Mouse (Mus musculus) brain, embryonic 14.5 days (tissue): ENCODE results near the gene Lkaaear1.

Experiments
- CTCF ChIP-seq: fragments of 200-500 bp; IDR thresholded peaks from 2 replicates; pipeline ENCODE4 v1.5.1; 2012; ENCODE audit warnings: inconsistent platforms, mild to moderate bottlenecking, moderate library complexity, borderline replicate concordance; ENCODE audit not compliant: insufficient read depth, insufficient read length; ENCODE audit errors: extremely low read depth
- POLR2A ChIP-seq: fragments of 200-500 bp; IDR thresholded peaks from 2 replicates; pipeline ENCODE4 v1.6.1; 2012; ENCODE audit warnings: mild to moderate bottlenecking, inconsistent platforms, borderline replicate concordance; ENCODE audit not compliant: poor library complexity, insufficient read depth, insufficient read length, severe bottlenecking; ENCODE audit errors: extremely low read depth

DNA sequence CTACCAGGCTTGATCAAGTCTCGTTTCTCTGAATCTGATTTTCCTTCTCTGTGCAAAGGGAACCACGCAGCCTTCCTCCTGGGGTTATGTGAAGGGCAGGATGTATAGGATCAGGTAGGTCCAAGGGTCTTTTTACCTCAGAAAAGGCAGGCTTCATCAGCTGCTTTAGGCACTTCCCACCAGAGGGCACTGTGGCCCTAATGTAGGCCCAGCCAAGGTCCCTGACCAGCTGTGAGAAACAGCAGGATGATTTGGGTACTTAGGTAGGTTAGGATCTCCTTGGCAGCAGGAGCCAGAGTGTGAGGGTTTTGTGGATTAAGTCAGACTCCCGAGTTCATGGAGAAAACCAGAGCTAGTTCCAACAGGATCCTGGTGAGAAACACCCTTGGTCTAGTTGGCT lies 24.0 kb upstream of the Lkaaear1 start:
- TF ChIP-seq CTCF: peak; percentile 84
- TF ChIP-seq POLR2A: no peak
